Mouse (Mus musculus) sigmoid colon, adult 10 weeks (tissue): Measurements from ENCODE around the gene Skor1. TPM values are rescaled to one million over a fixed set of nuclear protein-coding genes. Genes with fewer than 3 reads are reported as not detected.

ENCODE experiments used
- polyA plus RNA-seq: library from polyadenylated mRNA; stranded (reverse); fragments of 350-450 nt; fragmentation: Illumina TruSeq; extraction: RNeasy Lipid Tissue Mini Kit (QIAGEN cat#74804); gene quantifications from one replicate; pipeline ENCODE4 v1.2.3, GENCODE M21; 2014; ENCODE audit warnings: low read depth, low replicate concordance

Skor1 gene
- polyA plus RNA-seq = not detected

DNA sequence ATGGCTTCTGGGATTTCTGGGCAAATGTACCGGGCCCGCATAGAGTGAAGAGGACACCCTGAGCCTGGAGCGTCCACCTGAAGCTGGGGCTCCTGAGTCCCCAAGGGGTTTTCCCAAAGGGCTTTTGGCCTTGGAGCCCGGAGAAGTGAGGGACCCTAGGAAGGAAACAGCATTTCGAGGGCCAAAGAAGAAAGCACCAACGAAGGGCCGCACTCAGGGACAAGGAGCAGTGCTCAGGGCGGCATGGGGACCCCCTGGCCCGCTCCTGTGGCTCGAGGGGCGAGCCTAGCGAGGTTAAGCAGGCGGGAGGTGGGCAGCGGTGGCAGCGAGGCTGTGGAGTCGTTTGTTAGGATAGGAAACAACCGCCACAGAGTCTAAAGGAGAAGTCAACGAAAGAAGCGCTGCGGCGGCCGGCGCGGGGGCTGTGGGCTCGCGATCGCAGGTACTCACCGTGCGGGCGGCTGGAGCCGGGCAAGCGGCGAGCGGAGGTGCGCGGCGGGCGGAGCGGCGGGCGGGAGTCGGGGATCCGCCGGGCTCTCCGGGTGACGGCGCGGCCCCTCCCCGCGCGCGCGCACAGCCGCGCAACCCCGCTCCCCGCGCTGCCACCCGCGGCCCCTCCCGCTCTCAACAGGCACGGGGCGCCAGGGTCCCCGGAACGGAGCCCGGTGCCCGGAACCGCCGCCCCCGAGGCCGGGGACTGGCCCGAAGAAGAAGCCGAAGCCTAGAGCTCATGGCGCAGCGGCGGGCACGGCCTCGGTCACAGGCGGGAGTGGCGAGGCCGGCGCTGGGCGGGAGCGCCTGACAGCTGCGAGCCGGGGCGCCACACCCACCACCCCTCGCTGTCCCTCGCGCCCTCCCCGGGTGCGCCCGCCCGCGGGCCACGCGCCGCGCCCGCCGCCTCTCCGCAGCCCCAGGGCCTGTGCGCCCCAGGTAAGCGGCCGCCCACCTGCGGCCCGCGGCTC, at the start of gene Skor1:
Gene Skor1 (minus strand): TSS at position 552 of the 962 bp plus-strand sequence.

Other genes with a start within 250 kb of the Skor1 start
- gene Pias1, start 161.0 kb downstream of the Skor1 start, polyA plus RNA-seq = 35.0 TPM
- 11.0 TPM for gene Map2k5, start 228.9 kb upstream of the Skor1 start, polyA plus RNA-seq